Mouse (Mus musculus) mesoderm, embryonic 11.5 days (tissue): Measurements from ENCODE around the gene Itsn2.
A peak's percentile ranks its signal among the peaks of the same experiment; 100 is the strongest.
"Not testable (repeated sequence)": the region's sequence is repeated elsewhere in the genome, so short reads cannot be mapped to it uniquely, and the experiment has no call there.

Experiments used
- DNase-seq: peaks from one replicate; pipeline ENCODE4 v3.0.0-alpha.2; 2012; ENCODE audit warnings: low read depth, low spot score

The Itsn2 gene

DNA sequence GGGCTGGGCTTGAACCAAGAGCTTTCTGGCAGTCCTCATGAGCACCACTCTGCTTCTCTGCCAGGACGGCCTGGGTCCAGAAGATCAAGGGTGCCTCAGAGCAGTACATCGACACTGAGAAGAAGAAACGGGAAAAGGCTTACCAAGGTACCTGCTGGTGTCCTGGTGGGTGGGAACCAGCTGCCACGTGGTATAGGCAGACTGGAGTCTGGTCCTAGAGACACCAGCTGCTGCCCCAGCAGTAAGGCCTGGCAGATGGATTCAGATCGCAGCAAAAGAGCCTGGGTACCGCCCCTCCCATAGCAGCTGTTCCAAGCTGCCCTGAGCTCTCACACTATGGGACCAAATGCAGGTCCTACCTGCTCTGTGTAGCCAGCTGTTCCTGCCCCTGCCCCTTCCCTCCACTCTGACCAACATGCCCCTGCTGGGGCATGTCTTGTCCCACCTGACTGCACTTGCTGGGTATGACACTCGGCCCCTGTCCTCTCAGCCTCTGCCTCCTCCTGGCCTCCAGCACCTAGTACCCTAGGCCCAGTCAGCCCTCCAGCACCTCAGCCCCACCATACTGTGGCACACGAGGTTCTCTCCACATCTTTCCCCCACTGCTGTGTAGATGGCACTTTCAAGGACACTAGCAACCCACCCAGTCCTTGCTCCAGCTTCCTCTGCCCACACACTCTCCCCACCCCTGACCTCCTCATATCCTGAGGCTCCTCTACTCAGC is 116.6 kb downstream of the Itsn2 start:
- DNase-seq, result no peak

DNA sequence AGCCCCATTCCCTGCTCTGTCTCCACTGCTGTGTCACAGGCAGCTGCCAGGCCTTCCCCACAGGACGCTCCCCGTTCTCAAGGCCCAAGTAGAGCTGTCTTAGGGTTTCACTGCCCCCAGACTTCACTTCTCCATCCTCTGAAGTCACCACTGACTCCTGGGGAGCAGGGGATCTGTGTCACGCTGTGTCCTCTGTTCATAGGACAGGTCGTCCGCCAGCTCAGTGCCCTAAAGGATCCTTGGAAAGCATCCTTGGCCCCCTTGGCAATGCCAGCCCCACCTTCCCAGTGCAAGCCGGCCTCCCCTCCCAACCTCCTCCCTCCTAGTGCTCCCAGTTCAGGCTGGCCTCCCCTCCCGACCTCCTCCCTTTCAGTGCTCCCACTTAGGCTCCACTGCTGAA is 117.5 kb downstream of the Itsn2 start:
- DNase-seq, result no peak

DNA sequence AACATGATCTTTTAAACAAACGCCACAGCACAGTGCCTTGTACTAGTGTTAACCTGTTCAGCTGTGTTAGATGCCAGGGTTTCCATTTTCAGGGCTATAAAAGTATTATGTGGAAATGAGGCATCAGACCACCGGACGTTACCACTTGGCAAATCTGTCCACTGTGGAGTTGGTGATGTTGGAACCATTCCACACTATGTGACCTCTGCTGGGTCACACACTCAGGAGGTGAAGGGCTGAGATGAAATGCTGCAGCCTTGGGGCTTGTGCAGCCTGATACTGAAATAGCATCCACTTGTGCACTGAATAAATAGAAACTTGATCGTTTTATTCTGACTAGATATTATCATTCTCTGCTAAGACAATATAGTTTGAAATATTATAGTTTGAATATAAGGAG is 120.9 kb downstream of the Itsn2 start:
- DNase-seq, result no peak

DNA sequence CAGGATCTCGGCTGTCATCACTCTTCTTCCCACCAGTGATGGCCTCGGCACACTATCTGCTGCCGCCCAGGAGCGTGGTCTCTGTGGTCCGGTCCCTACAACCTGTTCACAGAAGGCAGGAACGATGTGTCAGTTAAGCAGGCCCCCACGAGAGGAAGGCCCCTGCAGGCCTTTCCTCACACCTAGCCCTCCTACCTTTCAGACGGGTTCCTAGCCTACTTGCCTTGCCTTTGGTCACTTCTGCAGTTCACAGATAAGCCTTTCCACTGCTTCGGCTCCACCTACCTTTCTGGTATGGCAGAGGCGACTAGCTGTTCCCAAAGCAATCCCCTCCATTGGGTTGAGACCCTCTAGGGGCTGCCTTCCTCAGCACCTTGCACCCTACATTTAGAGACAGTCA is 123.2 kb downstream of the Itsn2 start:
- no peak for DNase-seq

DNA sequence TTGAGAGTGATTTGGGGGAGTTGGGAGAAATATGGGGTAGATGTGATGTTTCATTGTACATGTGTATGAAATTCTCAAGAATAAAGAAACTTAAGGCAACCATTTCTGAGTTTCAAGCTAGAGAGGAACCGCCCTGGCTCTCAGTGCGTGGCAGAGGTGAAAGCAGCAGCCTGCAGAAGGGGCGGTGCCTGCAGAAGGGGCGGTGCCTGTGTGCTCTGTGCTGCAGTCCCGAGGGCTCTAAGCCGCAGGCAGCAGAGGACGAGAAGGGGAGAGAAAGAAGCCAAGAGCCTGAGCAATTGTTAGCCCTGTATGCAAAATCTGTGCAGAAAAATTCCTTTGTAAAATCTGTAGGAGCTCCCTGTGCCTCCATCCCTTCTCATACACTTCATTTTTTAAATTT is 125.0 kb downstream of the Itsn2 start:
- DNase-seq, result peak; percentile 28

DNA sequence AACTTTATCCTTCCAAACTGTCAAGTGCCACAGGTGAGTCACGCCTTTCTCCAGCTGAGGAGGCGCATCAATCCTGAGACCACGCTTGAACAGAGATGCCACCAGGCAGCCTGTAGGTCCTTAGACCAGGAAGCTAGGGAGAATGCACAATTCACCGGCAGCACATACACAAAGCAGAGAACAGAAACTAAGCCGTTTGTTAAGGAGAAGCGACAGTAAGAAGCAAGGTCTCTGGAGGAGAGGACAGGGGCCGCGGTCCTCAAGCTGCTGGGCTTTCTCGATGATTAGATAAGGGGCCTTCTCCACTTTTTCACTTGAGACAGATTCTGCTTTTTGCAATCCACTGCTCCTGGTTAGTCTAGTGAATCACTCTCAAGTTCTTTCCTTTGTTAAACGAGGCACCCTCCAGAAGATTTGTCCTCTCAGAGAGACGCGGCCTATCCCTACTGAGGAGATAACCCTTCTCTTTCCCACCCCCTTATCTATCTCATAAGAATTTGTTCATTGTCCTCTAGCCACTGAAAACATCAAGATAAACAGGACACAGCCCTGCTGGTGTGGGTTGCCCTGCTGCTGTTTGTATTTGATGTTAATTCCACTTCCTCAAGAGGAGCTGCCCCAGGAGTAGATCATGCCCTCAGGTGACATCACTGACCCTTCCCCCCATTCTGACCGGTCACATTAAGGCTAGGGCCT is 126.8 kb downstream of the Itsn2 start:
- DNase-seq, result no peak

DNA sequence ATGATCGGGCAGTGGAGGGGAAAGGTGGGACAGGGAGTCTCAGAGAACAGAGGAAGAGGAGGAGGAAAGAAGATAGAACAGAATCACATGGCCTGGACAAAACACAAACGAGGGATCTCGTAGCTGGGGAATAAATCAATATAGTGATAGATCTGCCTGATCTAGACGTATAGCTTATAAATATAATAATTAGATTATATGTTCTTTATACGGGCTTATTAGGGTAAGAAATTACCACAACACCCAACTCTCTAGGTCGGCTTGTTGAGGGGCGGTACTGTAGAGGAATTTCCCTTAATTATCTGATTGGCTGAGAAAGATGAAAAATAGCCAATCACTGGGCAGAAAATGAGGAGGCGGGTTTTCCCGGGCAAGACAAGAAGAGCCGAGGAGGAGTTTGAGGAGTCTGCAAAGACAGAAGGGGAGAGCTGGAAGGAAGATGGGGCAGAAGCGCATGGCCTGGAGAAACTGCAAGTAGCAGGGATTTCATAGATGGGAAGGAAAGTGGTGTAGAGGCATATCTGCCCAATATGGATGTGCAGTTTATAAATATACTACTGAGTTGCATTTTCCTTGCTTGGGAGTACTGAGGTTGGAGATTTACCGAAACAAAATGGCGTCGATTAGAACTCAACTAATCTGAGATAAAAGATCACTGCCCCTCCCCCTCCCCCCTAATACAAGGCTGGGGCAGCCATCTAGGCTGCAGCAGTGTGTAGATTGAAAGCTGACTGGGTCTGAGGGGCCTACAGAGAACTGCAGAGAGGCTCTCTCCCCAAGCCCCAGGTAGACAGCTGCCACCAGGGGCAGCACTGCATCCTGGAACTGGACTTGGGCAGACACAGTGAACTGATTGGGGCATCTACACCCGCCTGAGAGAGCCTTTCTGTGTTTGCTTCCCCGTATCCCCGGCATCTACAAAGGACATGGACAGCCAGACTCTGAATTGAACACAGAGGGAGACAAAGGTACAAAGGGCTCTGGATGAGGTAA is 127.6 kb downstream of the Itsn2 start:
- DNase-seq, result no peak

DNA sequence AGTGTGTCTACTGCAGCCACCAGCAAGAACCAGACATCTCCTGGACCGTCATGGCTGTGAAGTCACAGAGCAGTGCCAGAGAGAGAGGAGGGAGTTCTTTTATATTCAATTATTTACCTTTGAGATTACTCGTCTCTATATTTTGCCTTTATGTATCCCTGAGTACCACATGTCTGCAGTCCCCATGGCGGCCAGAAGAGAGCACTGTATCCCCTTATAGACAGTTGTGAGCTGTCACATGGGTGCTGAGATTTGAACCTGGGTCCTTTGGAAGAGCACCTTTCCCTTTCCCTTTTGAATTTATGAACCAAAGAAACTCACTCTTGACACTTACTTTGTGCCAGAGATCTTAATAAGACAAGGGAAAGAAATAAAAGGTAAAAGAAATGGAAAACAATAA is 136.7 kb downstream of the Itsn2 start:
- no peak for DNase-seq

DNA sequence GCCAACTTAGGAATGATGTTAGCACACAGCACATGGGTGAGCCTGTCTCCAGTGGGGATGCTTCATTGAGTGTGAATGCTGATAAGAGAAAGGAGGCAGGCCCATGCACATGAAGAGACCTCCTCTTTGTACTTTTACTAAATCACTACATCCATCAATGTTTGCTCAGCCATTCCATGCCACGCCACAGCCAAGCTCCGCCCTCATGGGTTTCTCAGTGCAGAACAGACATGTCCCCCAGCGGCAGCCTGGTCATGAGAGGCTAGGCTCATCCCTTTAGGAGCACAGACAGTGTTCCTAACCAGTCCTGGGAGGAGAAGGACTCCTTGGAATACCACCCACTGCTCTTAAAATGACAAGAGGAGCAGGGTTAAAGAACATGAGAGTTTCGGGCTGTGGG is 139.2 kb downstream of the Itsn2 start:
- DNase-seq, result no peak

DNA sequence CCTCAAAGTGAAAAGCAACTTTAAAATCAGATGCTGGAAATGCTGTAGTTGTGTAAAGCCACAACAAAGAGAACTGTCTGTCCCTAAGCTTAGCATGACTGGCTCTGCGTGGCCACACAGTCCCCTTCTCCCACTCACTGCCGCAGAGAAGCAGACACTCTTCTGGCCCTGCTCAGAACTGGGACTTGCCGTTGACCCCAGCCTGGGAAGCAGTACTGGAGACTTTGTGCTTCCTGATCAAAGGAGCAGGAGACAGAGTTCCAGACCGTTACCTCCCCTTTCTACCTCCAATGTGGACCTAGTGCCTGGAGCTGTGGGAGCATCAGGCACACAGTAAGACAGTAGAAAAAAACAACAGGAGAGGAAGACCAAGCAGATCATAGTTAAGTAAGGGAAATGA is 139.9 kb downstream of the Itsn2 start:
- no peak for DNase-seq

DNA sequence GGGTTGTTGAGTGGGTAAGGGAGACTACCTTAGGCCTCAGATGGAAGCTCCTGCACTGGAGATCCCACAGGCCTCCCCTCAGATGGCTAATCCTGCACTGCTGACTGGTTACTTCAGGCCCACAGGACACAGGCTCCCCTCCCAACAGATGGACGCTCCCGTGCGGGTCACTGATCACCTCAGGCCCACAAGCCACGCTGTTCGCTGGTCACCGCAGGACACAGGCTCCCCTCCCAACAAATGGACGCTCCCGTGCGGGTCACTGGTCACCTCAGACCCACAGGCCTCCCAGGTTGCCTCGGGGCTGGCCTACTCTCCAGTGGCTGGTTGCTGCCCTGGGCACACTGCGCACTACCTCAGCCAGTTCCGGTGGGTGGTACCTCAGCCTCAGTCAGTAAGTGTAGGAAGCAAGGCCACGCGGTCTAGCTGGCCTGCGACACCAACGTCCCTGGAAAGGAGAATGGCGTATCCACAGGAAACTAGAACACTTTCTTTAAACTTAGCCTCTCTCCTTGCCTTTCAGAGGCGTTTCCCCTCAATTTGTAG is 145.7 kb downstream of the Itsn2 start, which contains the start of gene Fam228a:
Gene Fam228a (minus strand): TSS at position 400 of the 546 bp plus-strand sequence.
- DNase-seq, result no peak

DNA sequence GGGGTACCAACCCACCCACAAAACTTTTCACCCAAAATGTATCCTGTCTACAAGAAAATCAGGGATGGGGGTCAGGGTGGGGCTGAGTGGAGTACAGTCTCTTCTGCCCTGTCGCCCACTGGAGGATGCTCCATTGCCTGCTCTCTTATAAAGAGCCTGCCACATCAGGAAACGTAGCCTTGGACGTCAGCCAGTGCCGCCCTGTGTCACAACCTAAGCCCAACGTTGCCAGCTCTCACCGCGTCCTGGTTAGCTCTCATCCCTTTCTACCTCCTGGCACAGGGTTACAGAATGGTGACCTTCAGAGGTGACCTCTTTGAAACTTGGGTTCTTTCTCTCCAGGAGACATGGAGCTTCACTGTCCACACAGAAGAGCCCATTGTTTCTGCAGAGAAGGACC is 148.4 kb downstream of the Itsn2 start:
- no peak for DNase-seq

DNA sequence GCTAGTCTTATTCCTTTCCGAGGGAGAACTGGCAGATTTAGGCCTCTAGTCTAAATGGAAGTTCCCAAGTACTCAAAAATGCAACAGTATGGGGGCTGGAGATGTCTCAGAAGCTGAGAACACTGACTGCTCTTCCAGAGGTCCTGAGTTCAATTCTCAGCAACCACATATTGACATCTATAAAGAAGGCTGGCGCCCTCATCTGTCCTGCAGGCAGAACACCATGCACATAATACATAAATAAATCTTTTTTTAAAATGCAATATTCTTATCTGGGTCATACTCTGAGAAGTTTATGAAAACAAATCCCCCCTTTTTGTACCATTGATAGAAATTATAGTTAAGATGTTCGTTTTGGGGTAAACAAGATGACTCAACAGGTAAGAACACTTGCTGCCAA is 149.7 kb downstream of the Itsn2 start:
- no peak for DNase-seq

DNA sequence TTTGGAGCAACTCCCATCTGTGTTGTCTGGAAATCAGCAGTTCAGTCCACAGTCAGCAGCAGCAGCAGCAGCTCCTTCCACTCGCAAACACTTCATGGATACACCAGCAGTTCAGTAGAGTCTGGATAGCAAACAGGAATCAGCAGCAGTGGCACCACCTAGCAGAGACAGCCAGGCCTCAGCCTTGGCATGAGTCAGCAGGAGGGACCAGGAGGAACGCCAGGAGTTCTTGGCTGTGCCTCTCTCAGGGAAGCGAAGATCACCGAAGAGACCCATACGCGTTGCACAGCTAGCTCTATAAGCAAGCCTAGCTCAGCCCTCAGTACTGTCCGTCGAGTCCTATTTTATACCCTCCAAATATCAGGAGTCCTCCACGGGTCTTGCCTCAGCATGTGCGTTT is 152.0 kb downstream of the Itsn2 start:
- no peak for DNase-seq

DNA sequence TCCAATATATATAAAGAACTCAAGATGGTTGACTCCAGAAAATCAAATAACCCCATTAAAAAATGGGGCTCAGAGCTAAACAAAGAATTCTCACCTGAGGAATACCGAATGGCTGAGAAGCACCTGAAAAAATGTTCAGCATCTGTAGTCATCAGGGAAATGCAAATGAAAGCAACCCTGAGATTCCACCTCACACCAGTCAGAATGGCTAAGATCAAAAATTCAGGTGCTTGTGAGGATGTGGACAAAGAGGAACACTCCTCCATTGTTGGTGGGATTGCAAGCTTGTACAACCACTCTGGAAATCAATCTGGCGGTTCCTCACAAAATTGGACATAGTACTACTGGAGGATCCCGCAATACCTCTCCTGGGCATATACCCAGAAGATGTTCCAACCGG is 162.0 kb downstream of the Itsn2 start:
- DNase-seq, result not testable (repeated sequence)

DNA sequence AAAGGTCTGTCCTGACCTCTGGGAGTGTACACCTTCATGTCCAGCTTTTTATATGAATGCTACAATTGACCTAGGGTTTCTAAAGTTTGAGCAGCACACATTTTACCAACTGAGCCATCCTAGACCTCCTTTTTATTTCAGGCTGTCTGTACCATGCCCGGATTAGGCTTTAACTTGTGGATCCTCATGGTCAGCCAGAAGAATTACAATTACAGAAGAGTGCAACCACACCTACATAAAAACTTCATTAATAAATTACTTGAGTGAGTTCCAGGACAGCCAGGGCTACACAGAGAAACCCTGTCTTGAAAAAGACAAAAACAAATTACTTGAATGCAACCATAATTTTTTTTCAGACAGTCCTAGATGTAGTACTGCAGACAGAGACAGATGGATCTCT is 164.6 kb downstream of the Itsn2 start:
- DNase-seq, result no peak
